Mouse (Mus musculus): Measurements from ENCODE around the gene Tlr13. TPM values are rescaled to one million over a fixed set of nuclear protein-coding genes. Genes with fewer than 3 reads are reported as not detected.
"Not testable (repeated sequence)": the region's sequence is repeated elsewhere in the genome, so short reads cannot be mapped to it uniquely, and the experiment has no call there.

The Tlr13 gene
- polyA plus RNA-seq, 1 experiment from 2014 or later: 0.47 TPM

DNA sequence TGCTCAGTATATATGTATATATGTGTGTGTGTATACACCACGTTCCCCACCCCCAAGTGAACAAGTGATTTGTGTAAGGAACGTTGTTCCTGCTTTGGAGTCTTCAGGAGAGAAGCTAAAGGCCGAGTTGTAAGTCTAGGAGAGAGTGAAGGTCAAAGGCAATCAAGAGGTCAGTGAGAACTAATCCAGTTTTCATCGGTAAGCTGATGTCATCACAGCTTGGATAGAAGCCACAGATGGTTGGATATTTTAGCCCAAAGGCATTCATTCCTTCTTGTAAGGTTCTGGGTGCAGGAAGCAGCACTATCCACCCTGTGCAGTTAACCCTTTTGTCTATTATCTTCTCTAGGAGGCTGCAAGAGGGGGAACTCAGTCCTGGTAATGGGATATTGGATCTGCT lies 47.1 kb downstream of the Tlr13 start:
- no peak overlapping the region for H3K27ac ChIP-seq (ENCODE audit: low read depth, low read length)
- H3K9me3 ChIP-seq (ENCODE audit: control insufficient read depth, low read length): no peaks in the 10 kb centered on the region
- H3K27me3 ChIP-seq (ENCODE audit: control insufficient read depth, insufficient read depth, low read length): no peaks in the 10 kb centered on the region
- 41% methylated on average over 4 of the region's 4 CpGs for WGBS
- H3K9ac ChIP-seq (ENCODE audit: low read depth, low read length): no peak overlapping the region
- H3K4me2 ChIP-seq (replicated peaks; ENCODE audit: low read depth, low read length): peak overlapping the region; percentile 51; the same call in 1 of the 2 replicates
- 0 out of 2 replicates have a peak, but pooled peaks cover 8% of the 10 kb centered on the region for H3K4me1 ChIP-seq (ENCODE audit: control insufficient read depth, insufficient read depth, low read length)
- H3K4me3 ChIP-seq (ENCODE audit: low read length): no peak overlapping the region
- peaks cover 12% of the 10 kb centered on the region; the same call in 1 of the 2 replicates for H3K36me3 ChIP-seq (ENCODE audit: control insufficient read depth, insufficient read depth, low read length)
- no peak for ATAC-seq (ENCODE audit: low FRiP score, low TSS enrichment)

DNA sequence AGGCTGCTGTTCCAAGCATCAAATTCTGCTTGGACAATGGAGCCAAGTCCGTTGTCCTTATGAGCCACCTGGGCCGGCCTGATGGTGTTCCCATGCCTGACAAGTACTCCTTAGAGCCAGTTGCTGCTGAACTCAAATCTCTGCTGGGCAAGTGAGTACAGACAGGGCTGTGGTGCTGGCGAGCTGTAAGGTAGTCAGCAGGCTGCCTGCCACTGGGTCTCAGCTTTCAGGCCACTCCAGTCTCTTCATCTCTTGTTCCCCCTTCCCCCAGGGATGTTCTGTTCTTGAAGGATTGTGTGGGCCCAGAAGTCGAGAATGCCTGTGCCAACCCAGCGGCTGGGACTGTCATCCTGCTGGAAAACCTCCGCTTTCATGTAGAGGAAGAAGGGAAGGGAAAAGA lies 51.4 kb downstream of the Tlr13 start:
- H3K9ac ChIP-seq (ENCODE audit: low read depth, low read length); H3K4me1 ChIP-seq (ENCODE audit: control insufficient read depth, insufficient read depth, low read length); H3K9me3 ChIP-seq (ENCODE audit: control insufficient read depth, low read length); H3K4me2 ChIP-seq (replicated peaks; ENCODE audit: low read depth, low read length); H3K4me3 ChIP-seq (ENCODE audit: low read length); H3K27me3 ChIP-seq (ENCODE audit: control insufficient read depth, insufficient read depth, low read length); H3K27ac ChIP-seq (ENCODE audit: low read depth, low read length); ATAC-seq (ENCODE audit: low FRiP score, low TSS enrichment): not testable (repeated sequence)
- peaks cover 40% of the 10 kb centered on the region; the same call in 1 of the 2 replicates for H3K36me3 ChIP-seq (ENCODE audit: control insufficient read depth, insufficient read depth, low read length)
- WGBS: 82% methylated on average over 6 of the region's 6 CpGs

DNA sequence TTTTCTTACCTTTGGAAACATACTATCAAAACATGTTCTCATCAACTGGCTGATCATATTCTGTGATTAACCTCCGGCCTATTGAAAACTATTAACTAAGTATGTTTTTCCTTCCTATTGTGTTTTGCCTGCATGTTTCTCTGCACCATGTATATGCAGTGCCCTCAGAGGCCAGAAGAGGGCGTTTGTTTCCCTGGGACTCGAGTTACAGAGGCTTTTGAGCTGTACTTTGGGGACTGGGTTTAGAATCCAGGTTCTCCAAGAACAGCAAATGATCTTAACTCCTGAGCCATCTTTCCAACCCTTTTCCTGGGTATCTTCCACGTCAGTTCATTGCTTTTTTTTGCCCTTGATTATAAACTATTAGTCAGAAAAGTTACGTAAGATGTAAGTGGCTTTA lies 54.3 kb downstream of the Tlr13 start:
- H3K4me3 ChIP-seq (ENCODE audit: low read length): no peak overlapping the region
- no peaks in the 10 kb centered on the region for H3K27me3 ChIP-seq (ENCODE audit: control insufficient read depth, insufficient read depth, low read length)
- H3K9ac ChIP-seq (ENCODE audit: low read depth, low read length): no peak overlapping the region
- H3K9me3 ChIP-seq (ENCODE audit: control insufficient read depth, low read length): no peaks in the 10 kb centered on the region
- no peaks in the 10 kb centered on the region for H3K4me1 ChIP-seq (ENCODE audit: control insufficient read depth, insufficient read depth, low read length)
- peaks cover 53% of the 10 kb centered on the region for H3K36me3 ChIP-seq (ENCODE audit: control insufficient read depth, insufficient read depth, low read length)
- no peak overlapping the region for H3K4me2 ChIP-seq (replicated peaks; ENCODE audit: low read depth, low read length)
- no peak overlapping the region for H3K27ac ChIP-seq (ENCODE audit: low read depth, low read length)
- 70% methylated on average over 5 of the region's 5 CpGs for WGBS
- no peak for ATAC-seq (ENCODE audit: low FRiP score, low TSS enrichment)

DNA sequence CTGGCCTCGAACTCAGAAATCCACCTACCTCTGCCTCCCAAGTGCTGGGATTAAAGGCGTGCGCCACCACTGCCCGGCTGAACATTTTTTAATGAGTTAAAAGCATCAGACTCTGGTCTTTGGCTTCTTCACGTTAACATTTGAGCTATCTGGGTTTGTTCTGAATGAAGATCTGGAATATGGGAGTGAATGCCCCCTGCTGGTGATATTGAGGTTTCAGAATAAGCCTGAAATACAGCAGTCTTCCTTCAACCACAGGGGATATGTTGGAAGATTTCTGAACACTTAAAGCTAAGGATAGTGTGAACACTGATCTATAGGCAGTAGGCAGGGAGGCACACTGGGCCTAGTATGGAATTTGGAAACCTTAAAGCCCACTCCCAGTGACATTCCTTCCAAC lies 55.9 kb downstream of the Tlr13 start:
- no peak for ATAC-seq (ENCODE audit: low FRiP score, low TSS enrichment)
- Histone ChIP-seq H3K27me3 (ENCODE audit: control insufficient read depth, insufficient read depth, low read length) (no peaks in the 10 kb centered on the region), H3K36me3 (ENCODE audit: control insufficient read depth, insufficient read depth, low read length) (peaks cover 56% of the 10 kb centered on the region), H3K4me1 (ENCODE audit: control insufficient read depth, insufficient read depth, low read length) (no peaks in the 10 kb centered on the region), H3K9ac (ENCODE audit: low read depth, low read length) (no peak overlapping the region), H3K27ac (ENCODE audit: low read depth, low read length) (no peak overlapping the region), H3K9me3 (ENCODE audit: control insufficient read depth, low read length) (no peaks in the 10 kb centered on the region), H3K4me2 (replicated peaks; ENCODE audit: low read depth, low read length) (no peak overlapping the region), H3K4me3 (ENCODE audit: low read length) (no peak overlapping the region)
- 85% methylated on average over 5 of the region's 5 CpGs for WGBS

DNA sequence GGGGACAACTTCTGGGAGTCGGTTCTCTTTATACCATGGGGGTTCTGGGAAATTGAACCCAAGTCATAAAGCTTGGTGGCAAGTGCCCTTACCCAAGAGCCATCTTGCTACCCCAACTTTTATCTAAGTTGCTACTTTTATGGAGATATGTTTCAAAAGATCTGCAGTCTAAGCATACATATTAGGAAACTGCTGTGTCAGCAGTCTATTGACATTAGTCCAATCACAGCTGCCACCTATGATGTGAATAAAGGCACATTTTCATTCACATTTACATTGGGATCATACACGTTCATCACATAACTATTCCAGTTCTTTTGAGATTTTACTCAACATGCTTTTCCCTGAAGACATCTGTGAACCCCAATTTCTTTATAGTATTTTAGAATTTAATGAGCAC lies 66.1 kb downstream of the Tlr13 start:
- no peak overlapping the region for H3K27ac ChIP-seq (ENCODE audit: low read depth, low read length)
- H3K9me3 ChIP-seq (ENCODE audit: control insufficient read depth, low read length): no peaks in the 10 kb centered on the region
- H3K9ac ChIP-seq (ENCODE audit: low read depth, low read length): no peak overlapping the region
- H3K4me1 ChIP-seq (ENCODE audit: control insufficient read depth, insufficient read depth, low read length): no peaks in the 10 kb centered on the region
- ATAC-seq (ENCODE audit: low FRiP score, low TSS enrichment): no peak
- no peak overlapping the region for H3K4me2 ChIP-seq (replicated peaks; ENCODE audit: low read depth, low read length)
- H3K27me3 ChIP-seq (ENCODE audit: control insufficient read depth, insufficient read depth, low read length): no peaks in the 10 kb centered on the region
- 89% methylated on average over 2 of the region's 2 CpGs for WGBS
- H3K4me3 ChIP-seq (ENCODE audit: low read length): no peak overlapping the region
- H3K36me3 ChIP-seq (ENCODE audit: control insufficient read depth, insufficient read depth, low read length): no peaks in the 10 kb centered on the region; the same call in 1 of the 2 replicates

Other genes with a start within 250 kb of the Tlr13 start
- gene Atrx, start 213.8 kb upstream of the Tlr13 start, polyA plus RNA-seq (2014; fragmentation: Nextera tagmentation; extraction: Ambion mirVana): 156 and 223 TPM in 2 replicates
- 52.9 and 73.0 TPM in 2 replicates for gene Magt1, start 131.3 kb upstream of the Tlr13 start, polyA plus RNA-seq (2014; fragmentation: Nextera tagmentation; extraction: Ambion mirVana)
- 425 and 672 TPM in 2 replicates for gene Cox7b, start 127.5 kb upstream of the Tlr13 start, polyA plus RNA-seq (2014; fragmentation: Nextera tagmentation; extraction: Ambion mirVana)
- gene Atp7a, start 115.9 kb upstream of the Tlr13 start, polyA plus RNA-seq (2014; fragmentation: Nextera tagmentation; extraction: Ambion mirVana): 15.8 and 37.8 TPM in 2 replicates
- 356 and 361 TPM in 2 replicates for gene Pgk1, start 43.9 kb downstream of the Tlr13 start, polyA plus RNA-seq (2014; fragmentation: Nextera tagmentation; extraction: Ambion mirVana)
- 11.9 and 12.1 TPM in 2 replicates for gene Taf9b, start 78.0 kb downstream of the Tlr13 start, polyA plus RNA-seq (2014; fragmentation: Nextera tagmentation; extraction: Ambion mirVana)
- gene Fnd3c2, start 112.2 kb downstream of the Tlr13 start, polyA plus RNA-seq (2014; fragmentation: Nextera tagmentation; extraction: Ambion mirVana): not detected in 2 replicates

All from kidney, embryonic 14.5 days (tissue).